Mouse (Mus musculus) small intestine, adult 2 months (tissue): ENCODE results near the gene Hrh3. TPM values are rescaled to one million over a fixed set of nuclear protein-coding genes. Genes with fewer than 3 reads are reported as not detected.

Experiments
- H3K27ac ChIP-seq: fragments of 200-500 bp; 2 replicates; pipeline ENCODE4 v1.5.1; 2012; ENCODE audit warnings: low read depth, low read length, control low read depth, inconsistent platforms; ENCODE audit not compliant: insufficient read depth
- H3K27me3 ChIP-seq: fragments of 200-500 bp; 2 replicates; pipeline ENCODE4 v1.6.1; 2012; ENCODE audit warnings: mild to moderate bottlenecking, moderate library complexity, low read length, inconsistent platforms; ENCODE audit not compliant: control insufficient read depth, insufficient read depth
- H3K36me3 ChIP-seq: fragments of 200-500 bp; 2 replicates; pipeline ENCODE4 v1.6.1; 2012; ENCODE audit warnings: mild to moderate bottlenecking, low read length, control low read depth, inconsistent platforms; ENCODE audit not compliant: control insufficient read depth, insufficient read depth
- H3K4me1 ChIP-seq: fragments of 200-500 bp; 2 replicates; pipeline ENCODE4 v1.6.1; 2012; ENCODE audit warnings: low read length, inconsistent platforms, mixed read lengths; ENCODE audit not compliant: control insufficient read depth, insufficient read depth, insufficient read length
- H3K4me3 ChIP-seq: fragments of 200-500 bp; 2 replicates; pipeline ENCODE4 v1.5.1; 2012; ENCODE audit warnings: low read depth, mild to moderate bottlenecking, control low read depth, inconsistent platforms, low read length, moderate library complexity
- CTCF ChIP-seq: fragments of 200-500 bp; IDR thresholded peaks from 2 replicates; pipeline ENCODE4 v1.5.1; 2012; ENCODE audit warnings: low read depth, mild to moderate bottlenecking, control low read depth, inconsistent platforms, low read length, moderate library complexity, mixed read lengths; ENCODE audit not compliant: insufficient replicate concordance, insufficient read length; ENCODE audit errors: extremely low read depth
- POLR2A ChIP-seq: fragments of 200-500 bp; IDR thresholded peaks from 2 replicates; pipeline ENCODE4 v1.6.1; 2012; ENCODE audit warnings: low read depth, mild to moderate bottlenecking, control low read depth, inconsistent platforms, low read length, moderate library complexity
- WGBS: fragments of 180-500 bp; shearing (Covaris S2); methylation state at CpG from one replicate; pipeline ENCODE4 v1.1.7; 2018; 5-methylcytosine and 5-hydroxymethylcytosine counted together
- polyA plus RNA-seq: library from polyadenylated mRNA; depleted of rRNA; stranded (reverse); fragments of >200 nt; gene quantifications from 2 replicates; pipeline ENCODE4 v1.2.3, GENCODE M21; 2012

The Hrh3 gene
- polyA plus RNA-seq, 1 experiment: 0.08 TPM

DNA sequence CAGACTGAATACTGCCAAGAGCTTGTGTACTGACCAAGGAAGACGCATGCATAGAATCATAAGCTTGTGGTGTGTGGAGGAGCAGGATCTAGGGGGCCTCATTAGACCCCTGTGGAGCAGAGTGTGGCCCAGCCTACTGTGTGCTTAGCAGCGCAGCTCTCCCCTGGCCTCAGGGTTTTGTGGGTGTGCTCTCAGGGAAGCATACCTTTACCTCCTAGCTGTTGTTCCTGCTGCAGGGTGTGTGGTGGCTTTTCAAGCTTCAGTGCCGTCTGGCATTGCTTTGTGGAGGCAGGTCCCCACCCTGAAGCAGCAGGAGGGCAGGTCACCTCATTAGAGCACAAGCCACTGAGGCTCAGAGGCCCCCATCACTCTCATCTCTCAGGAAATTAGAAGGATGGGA is 26.7 kb downstream of the Hrh3 start:
- 80% methylated on average over 3 of the region's 3 CpGs for WGBS
- H3K4me1 ChIP-seq: no peaks in the 10 kb centered on the region; the same call in 1 of the 2 replicates
- no peak overlapping the region for H3K4me3 ChIP-seq
- no peak for TF ChIP-seq CTCF
- no peak for TF ChIP-seq POLR2A
- H3K27me3 ChIP-seq: no peaks in the 10 kb centered on the region
- no peak overlapping the region for H3K27ac ChIP-seq
- peaks cover 6% of the 10 kb centered on the region; the same call in 1 of the 2 replicates for H3K36me3 ChIP-seq

DNA sequence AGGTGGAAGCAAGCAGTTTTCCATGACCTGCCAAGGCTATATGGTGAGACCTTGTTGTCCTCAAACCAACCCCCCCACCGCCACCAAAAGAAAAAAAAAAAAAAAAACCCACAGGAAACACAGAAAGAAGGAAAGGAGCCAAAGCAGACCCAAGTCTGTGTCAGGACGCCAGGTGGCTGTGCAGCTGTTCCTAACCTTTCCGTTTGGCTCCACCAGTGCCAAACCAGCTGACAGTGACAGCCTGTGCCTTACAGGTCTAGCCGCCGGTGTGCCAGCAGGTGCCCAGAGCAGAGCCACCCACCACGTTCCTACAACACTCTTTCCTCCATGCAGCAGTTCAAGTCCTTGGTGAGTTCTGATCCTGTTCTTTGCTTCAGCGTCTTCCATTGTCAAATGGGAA is 31.4 kb downstream of the Hrh3 start:
- TF ChIP-seq CTCF (no peak), POLR2A (no peak)
- H3K4me1 ChIP-seq: peaks cover 4% of the 10 kb centered on the region
- H3K27me3 ChIP-seq: no peaks in the 10 kb centered on the region
- H3K4me3 ChIP-seq: no peak overlapping the region
- H3K36me3 ChIP-seq: 0 out of 2 replicates have a peak, but pooled peaks cover 3% of the 10 kb centered on the region
- 79% methylated on average over 7 of the region's 7 CpGs for WGBS
- no peak overlapping the region for H3K27ac ChIP-seq

DNA sequence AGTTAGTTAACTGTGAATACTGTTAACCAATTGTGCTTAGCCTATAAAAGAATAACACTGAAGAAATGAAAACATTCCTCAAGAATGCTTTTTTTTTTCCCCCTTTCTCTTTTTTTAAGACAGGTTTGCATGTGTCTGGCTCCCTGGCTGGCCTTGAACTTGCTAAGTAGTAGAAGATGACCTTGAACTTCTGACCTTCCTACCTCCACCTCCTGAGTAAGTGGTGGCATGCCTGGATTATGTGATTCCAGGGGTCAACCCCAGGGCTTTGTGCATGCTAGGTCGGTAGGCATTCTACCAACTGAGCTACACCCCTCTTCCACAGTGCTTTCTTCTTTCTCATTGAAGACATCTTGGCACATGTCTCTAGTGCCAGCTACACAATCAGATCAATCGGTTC is 32.6 kb downstream of the Hrh3 start:
- 76% methylated on average over 2 of the region's 2 CpGs for WGBS

DNA sequence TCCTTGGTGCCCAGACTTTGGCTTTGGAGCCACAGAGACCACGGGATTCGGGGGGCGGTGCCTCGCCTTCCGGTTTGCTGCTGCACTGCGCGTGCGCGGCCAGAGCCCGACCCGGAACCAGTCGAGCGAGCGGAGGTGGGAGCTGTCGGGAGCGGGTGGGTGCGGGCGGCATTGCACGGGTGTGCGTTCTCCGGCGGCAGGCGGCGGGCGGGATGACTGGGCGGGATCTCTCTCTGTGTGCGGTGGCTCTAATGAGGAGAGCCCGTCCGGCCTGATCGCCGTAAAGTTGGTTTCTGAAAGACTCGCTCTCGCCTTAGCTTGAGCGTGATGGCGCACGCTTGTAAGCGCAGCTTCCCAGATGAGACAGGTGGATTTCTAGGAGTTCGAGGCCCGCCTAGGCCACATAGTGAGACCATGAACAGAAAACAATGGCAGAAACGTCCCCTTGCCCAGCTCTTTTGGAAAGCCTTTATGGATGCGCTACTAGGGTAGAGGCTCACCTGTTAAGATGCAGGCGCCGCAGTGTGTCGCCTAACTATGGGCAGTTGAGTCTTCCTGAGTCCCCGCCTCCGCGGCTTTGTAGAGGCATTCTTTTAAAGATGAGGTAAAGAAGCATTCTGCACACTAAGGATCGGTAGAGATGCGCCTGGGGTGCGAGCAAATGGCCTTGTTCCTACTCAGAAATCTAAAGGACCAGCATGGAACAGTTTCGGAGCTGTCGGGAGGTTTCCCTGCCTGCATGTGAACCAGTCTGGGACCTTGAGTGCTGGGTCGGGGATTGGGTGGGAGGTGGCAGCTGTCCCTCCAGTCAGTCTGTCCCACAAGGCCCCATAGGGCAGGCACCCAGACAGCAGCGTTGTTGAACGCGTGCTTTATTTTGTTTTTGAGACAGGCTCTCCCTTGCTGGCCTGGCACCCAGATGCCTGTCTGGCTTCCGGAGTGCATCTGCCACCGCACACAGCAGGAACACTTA is 33.5 kb downstream of the Hrh3 start, which contains the start of gene Mtg2:
Gene Mtg2, plus strand, starts transcription at position 108 of the 973 bp plus-strand sequence.
- 0 out of 2 replicates have a peak, but pooled peaks cover 3% of the 10 kb centered on the region for H3K36me3 ChIP-seq
- H3K4me1 ChIP-seq: peaks cover 4% of the 10 kb centered on the region
- H3K27ac ChIP-seq: peak within 1 kb of the TSS; percentile 65
- TF ChIP-seq CTCF (no peak), POLR2A (peak; percentile 66; the same call in 1 of the 2 replicates)
- H3K27me3 ChIP-seq: no peaks in the 10 kb centered on the region
- WGBS: 4% methylated on average over 58 of the region's 58 CpGs
- H3K4me3 ChIP-seq: peak within 1 kb of the TSS; percentile 82

More for the DNA sequence above, 32.6 kb downstream of the Hrh3 start:
- Histone ChIP-seq H3K27ac (no peak overlapping the region), H3K4me3 (no peak overlapping the region), H3K4me1 (peaks cover 4% of the 10 kb centered on the region), H3K36me3 (0 out of 2 replicates have a peak, but pooled peaks cover 3% of the 10 kb centered on the region), H3K27me3 (no peaks in the 10 kb centered on the region)
- TF ChIP-seq POLR2A (no peak), CTCF (no peak)

DNA sequence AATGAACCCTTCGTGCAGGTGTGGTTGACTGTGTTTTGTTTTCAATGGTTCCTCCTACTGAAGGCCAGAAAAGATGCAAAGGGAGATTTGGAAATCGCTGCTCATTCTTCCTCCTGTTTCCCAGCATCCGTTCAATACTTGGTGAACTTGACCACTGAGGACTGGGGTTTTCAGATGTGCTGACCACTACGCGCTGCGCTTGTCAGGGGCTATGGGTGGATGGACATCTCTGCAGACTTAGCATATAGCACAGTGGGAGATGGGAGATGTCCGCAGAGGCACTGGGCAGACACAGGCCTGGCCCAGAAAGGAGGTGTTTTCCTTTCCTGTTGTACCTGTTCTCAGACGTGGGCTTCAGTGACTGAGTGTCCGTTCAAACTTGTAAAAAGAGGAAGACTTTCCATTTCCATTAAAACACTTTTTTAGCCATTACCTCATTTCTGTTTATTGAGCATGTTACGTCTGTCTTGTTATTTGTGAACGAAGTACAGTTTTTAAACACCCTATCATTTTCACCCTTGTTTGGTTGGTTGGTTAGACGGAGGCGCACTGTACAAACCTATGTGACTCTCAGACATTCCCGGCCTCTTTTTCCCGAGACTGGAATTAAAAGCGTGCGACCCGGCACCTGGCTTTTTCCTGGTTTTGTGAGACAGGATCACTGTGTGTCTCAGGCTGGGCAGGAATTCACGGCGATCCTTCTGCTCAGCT is 34.4 kb downstream of the Hrh3 start:
- peak overlapping the region; percentile 65 for H3K27ac ChIP-seq
- WGBS: 27% methylated on average over 20 of the region's 20 CpGs

DNA sequence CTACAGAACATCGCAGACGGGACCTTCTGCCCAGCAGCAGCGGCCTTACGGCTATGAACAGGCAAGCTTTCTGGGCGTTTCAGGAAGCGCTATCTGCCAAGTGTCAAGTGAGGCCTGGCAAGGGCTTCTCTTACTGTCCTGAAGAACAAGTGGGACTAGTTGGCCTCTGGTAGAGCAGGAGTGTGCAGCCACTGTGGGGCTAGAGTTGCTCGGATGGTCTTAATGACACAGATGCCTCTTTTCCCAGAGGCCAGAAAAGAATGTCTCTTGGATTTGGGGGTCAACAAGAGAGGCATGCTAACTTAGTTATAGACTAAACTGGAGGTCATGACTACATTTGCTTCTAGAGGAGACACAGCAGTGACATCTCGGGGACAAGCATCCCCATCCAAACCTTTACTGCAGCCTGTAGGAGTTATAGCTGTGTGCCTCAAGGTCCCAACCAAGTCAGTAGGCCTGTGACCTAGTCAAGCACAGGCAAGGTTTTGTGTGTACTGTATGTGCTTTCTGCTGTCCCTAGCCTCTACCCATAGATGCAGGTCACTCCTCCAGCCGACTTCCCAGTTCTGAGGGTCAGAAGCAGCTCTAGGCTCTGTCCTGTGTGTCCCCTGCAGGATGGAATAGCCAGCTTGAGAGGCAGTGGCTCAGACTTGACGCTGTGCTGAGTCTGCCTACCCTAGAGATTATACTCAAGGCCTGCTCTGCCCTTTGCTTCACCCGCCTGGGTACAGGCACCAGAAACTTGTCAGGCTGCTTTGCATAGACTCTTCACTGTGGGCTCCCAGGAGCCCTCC is 40.8 kb downstream of the Hrh3 start:
- WGBS: 91% methylated on average over 11 of the region's 11 CpGs
- Histone ChIP-seq H3K4me3 (no peak overlapping the region), H3K36me3 (peaks cover 16% of the 10 kb centered on the region), H3K27me3 (no peaks in the 10 kb centered on the region), H3K27ac (no peak overlapping the region), H3K4me1 (no peaks in the 10 kb centered on the region)
- no peak for TF ChIP-seq CTCF
- no peak for TF ChIP-seq POLR2A

More for the DNA sequence above, 34.4 kb downstream of the Hrh3 start:
- Histone ChIP-seq H3K4me1 (peaks cover 4% of the 10 kb centered on the region), H3K27me3 (no peaks in the 10 kb centered on the region), H3K4me3 (peak overlapping the region; percentile 82), H3K36me3 (0 out of 2 replicates have a peak, but pooled peaks cover 3% of the 10 kb centered on the region)
- no peak for TF ChIP-seq CTCF
- TF ChIP-seq POLR2A: no peak
